Mouse (Mus musculus): ENCODE measurements around the gene Hps1.

- TF ChIP-seq POLR2A (IDR thresholded peaks at IDR 0.05; ENCODE audit: borderline replicate concordance, extremely low read depth, low read depth, low read length) (no peak), CTCF (IDR thresholded peaks at IDR 0.05; ENCODE audit: insufficient read depth, low read length) (no peak)
These were observed 24.5 kb downstream of the Hps1 start for GRCm38 (mm10) chr19:42755148-42755870.

Data from lung, adult 2 months (tissue).